Mouse (Mus musculus) T-cell, adult 2 months (primary cell): Measurements from ENCODE around the gene Hoxa7.
A peak's percentile ranks its signal among the peaks of the same experiment; 100 is the strongest.

Experiments
- DNase-seq: peaks from one replicate; pipeline ENCODE4 v3.0.0; 2022; ENCODE audit warnings: low spot score

Hoxa7 gene

DNA sequence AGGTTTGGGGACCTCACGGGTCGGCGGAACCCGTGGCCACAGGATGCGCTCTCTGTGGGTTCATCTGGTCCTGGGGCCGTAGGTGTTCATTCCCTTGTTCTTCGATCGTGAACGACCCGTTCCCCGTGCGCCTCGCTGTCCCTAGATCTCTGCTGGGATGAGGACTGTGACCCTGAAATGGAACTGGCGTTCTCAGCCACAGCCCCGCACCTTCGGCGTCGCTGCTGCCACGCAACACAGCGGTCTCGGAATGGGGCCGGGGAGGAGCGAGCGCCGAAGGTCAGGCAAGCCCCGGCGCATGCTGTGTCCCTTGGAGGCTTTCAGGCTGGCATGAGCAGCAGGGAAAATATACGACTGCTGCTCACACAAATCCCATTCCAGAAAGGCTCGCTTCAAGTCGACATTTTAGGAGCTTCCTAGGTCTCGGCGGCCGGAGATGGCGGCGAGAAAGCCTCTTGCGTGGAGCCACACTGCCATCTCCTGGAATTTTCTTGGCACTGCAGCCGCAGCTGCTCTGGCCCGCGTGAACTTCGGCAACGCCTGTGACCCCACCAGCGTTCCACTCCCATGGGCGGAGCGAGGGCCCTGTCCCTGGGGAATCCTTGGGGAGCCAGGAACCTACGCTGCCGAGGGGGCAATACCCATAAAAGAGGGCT lies at the start of gene Hoxa7:
TSS of gene Hoxa7 (minus strand) at position 518 of the 656 bp plus-strand sequence.
- peak; percentile 78 for DNase-seq

GRCm38 (mm10) chr6:52270494-52271480 lies 49.1 kb upstream of the Hoxa7 start:
- DNase-seq = no peak

GRCm38 (mm10) chr6:52268756-52269155 lies 47.1 kb upstream of the Hoxa7 start:
- DNase-seq = no peak

DNA sequence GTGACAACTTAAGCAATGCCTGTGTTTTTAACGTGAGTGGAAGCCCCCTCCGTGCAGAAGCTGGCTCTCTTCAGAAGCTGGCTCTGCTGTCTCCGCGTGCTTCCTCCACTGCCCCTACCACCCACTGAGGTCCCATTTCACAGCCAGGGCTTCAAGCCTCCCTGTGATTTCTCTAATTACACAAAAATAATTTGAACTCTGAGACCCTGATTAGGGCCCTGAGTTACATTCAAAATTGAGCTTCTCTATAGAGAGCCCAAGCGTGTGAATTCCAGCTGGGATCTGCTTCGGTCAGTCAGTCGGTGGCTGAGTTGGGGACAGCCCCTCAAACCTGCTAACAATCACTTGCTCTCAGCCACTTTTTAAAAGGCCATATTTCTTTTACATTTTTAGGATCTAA lies 46.7 kb upstream of the Hoxa7 start:
- no peak for DNase-seq

DNA sequence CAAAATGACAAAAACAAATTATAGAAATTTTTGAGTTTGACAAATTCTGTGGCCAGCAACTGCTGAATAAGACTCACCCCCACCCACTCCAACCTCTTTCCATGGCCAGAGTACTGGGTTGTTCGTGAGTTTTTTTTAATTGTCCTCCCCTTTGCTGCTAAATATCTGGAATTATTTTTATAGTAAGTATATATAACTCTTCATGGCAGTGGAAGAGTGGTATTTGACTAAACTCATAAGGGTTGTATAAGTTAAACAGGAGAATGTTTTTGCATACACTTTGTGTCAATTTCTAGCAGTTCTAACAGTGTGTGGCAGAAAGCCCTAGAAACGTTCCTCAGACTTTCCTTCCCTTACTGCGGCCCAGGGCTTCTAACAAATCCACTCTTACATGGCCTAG lies 46.0 kb upstream of the Hoxa7 start:
- no peak for DNase-seq

- no peak for DNase-seq
Measured at GRCm38 (mm10) chr6:52267221-52267620, 45.6 kb upstream of the Hoxa7 start.

GRCm38 (mm10) chr6:52266666-52266985 lies 45.0 kb upstream of the Hoxa7 start:
- no peak for DNase-seq

GRCm38 (mm10) chr6:52265913-52266665 lies 44.4 kb upstream of the Hoxa7 start:
- no peak for DNase-seq

- DNase-seq = no peak
Measured at GRCm38 (mm10) chr6:52265306-52265912, 43.8 kb upstream of the Hoxa7 start.

GRCm38 (mm10) chr6:52264106-52264790 lies 42.6 kb upstream of the Hoxa7 start:
- DNase-seq = no peak

DNA sequence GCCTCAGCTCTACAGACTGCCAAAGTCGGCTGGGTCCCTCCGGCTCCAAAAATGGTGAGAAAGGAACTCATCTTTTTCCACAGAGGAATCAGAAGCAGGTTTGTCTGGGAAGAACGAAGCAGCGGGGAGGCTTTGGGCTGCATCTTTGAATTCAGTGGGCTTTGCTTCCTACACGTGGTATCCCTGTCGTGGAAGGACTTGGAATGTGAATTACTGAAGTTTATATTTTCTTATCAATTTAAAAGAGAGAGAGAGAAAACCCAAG lies 41.6 kb upstream of the Hoxa7 start:
- DNase-seq = no peak

DNA sequence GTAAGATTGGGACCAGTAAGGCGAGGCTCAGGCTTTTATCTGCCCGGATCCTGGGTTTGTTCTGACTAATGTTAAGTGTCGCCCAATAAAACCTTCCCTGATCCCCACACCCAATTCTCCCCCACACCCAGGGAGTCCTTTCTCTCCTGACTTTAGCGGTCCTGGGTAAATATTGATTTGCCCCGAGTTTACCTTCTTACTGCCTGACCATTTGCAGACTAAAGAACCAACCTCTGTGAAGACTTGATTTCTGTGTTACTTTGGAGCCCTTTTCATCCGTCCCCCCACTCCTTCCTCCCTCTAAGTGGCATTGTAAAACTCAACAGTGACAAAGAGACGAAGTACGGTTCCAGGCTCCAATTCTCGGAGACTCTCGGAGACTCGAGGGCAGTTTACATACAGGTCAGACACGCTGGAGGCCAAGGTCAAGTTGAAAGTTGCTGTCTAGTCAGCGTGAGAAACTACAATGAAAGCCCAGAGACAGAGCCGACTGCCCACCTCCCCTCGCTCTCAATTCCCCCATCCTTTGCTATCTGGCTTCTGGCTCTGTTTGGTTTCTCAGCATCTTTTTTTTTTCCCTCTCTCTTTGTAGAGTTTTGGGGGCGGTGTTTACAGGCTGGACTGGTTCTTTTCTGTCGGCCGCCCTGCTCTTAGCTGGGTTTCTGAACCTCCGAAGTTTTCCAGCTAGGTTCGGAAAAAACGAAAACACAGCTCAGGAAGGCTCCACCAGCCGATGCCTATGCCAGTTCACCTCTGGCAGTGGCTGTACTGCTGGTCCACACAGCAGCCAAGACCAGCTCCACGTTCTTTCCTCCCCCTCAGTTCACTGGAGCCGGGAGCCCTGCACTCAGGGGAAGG lies 41.0 kb upstream of the Hoxa7 start:
- no peak for DNase-seq

DNA sequence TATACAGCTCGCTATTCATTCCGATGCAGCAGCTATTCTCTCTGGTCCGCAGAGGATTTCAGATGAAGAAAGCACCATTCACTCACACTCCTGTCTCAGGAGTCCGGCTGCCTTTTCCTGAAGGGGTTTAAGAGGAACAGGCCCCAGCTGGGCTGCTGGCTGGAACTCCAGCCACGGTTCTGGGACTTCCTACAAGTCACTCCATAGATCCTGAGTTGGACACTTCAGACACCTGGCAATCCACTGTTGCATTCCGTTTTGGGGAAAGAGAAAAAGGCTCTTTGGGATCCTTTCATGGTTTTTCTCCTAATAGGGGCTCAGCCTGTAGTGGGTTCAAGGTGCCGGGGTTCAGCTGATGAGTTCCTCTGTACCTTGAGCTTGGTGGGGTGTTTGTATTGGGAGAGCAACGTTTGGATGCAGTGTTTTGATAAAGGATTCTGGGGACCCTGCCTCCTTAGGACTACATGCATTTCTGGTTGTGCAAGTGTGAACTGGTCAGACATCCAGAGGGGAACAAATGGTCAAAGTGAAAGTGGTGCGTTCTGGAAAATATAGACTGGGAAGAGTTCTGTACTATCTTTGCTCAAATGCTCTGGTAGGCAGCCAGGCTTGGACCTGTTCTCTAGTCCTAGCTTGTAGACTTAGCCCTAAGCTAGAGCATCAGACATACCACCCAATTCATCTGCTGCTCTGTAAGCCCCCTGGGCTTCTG lies 40.3 kb upstream of the Hoxa7 start:
- no peak for DNase-seq

DNA sequence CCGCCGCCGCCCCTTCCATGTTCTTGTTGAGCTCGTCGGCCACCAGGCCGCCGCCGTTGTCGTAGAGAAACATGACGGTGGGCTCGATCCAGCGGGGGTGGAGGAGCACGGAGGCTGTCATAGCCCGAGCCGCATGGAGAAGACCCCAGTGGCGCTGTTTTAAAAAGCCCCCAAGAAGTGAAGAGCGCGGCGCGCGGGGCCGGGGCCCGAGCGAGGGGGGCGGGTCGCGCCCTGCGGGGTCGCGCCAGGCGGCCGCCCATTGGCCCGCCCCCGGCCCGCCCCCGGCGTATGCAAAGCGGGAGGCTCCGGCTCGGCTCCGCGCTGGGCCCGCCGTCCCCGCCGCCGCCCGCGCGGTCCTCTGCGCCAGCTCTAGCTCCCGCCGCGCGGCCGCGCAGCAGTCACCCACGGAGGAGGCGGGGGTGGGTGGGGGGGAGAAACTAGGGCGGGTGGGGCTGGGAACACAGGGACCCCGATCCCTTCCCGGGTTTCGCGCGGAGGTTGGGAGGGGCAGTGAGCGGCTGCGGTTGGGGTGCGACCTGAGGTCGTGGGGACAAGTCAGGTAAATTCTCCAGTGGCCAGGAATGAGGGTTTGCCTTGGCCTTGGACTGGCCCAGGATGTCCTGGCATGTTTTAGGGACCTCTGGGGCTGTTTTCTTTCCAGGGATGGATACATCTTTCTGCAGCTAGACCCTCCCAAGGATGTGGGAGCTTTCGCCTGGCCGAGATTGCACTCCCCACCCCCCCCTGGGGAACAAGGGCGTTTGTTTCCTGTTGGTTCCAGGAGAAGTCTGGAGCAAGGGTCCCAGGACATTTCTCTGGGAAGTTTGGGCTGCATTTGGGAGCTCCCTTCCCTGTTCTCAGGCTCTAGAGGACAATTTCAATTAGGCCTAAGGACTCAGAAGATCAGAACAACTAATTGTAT lies 39.3 kb upstream of the Hoxa7 start, which contains the start of gene Hoxa13:
TSS of gene Hoxa13 (minus strand) at position 227 of the 922 bp plus-strand sequence.
- no peak for DNase-seq

GRCm38 (mm10) chr6:52259811-52260261 lies 38.2 kb upstream of the Hoxa7 start:
- no peak for DNase-seq

DNA sequence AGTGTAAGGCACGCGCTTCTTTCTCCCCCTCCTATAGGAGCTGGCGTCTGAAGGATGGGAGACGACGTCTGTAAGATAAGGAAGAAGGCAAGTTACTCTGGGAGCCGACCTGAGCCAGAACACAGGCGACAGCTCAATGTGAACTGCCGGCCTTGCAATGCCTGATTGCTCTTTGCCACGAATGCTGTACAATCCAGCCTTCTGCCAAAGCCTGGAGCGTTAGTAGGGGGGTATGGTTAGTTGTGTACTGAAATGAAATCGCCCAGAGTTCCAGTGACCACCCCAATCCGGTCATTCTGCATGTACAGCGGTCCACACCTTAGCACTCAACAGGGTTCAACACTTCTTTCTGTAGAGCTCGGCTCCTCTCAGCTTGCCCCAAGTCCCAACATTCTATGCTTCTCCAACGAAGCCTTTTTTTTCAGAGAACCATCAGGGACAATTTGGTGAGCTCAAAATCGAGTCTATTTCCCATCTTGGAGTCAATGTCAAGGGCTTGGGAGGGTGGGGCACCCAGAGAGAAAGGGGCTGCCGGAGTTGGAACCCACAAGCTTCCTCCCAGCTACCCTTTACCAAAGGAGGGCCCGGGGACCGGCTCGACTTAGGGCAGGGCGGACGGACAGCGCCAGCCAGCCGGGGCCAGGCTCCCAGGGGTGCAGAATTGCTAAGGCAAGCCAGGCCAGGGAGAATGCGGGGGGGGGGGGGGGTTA lies 37.6 kb upstream of the Hoxa7 start:
- DNase-seq = no peak

DNA sequence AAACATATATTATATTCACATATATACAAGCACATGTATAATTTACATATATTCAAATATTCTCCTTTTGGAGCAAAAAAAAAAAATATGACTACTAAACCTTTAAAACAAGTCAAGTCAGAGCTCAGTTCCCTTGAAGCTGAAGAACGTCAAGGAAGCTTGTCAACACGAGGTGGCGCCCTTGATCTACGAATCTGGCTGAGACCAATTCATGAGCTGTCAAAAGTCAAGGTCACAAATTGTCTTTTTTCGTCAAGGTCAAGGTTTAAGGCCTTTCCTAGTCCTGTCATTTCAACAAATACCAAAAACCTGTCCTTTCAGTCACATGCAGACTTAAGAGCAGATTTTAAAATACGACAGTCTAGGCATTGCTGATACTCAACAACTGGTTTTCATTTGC lies 35.3 kb upstream of the Hoxa7 start:
- DNase-seq = peak; percentile 74
